Mouse (Mus musculus): ENCODE measurements around the gene Unc5a.

DNA sequence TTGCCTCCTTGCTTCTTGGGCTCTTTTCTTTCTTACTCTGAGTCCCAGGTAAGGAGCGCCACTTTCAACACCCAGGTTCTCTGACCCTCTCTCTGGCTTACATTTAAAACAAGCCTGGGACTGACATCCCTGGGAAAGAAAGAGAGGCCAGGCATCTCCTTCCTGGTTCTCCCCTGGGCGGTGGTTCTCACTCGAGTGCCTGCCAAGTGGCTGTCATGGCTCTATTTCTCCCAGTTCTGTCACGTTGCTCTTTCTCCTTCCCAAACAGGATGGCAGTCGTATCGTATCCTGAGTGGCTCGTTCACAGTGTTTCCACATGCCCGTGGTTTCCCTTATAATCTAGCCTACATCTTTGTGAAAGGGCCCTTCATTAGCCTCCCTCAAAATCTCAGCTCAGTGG lies 23.7 kb upstream of the Unc5a start:
- no peak for TF ChIP-seq CTCF (IDR thresholded peaks at IDR 0.05; ENCODE audit: low read depth, low read length)
- TF ChIP-seq TAL1 (conservative IDR thresholded peaks at IDR 0.05; ENCODE audit: low read depth, low read length): no peak
- TF ChIP-seq GATA1 (IDR thresholded peaks at IDR 0.05; ENCODE audit: borderline replicate concordance, low read length): no peak
- TF ChIP-seq GATA2 (IDR thresholded peaks at IDR 0.05; ENCODE audit: borderline replicate concordance, low read depth, low read length): no peak
- TF ChIP-seq POLR2AphosphoS5 (IDR thresholded peaks at IDR 0.05; ENCODE audit: insufficient replicate concordance, low read depth, low read length): no peak
